Mouse (Mus musculus) neural tube, embryonic 12.5 days (tissue): ENCODE measurements around the gene Oaz3. TPM values are rescaled to one million over a fixed set of nuclear protein-coding genes. Genes with fewer than 3 reads are reported as not detected.

Experiments used
- ATAC-seq: fragments of 200-750 bp; cut with Nextera tagmentation; 2 replicates; pipeline ENCODE4 v1.8.0; 2017; ENCODE audit warnings: low read depth, mild to moderate bottlenecking, moderate TSS enrichment, moderate library complexity; ENCODE audit not compliant: low FRiP score
- H3K27ac ChIP-seq: fragments of 300-500 bp; sonication (generic); 2 replicates; pipeline ENCODE4 v1.5.1; 2016
- H3K27me3 ChIP-seq: fragments of 300-500 bp; sonication (generic); replicated peaks from 2 replicates; pipeline ENCODE4 v1.6.1; 2016; ENCODE audit warnings: mild to moderate bottlenecking
- H3K36me3 ChIP-seq: fragments of 300-500 bp; sonication (generic); 2 replicates; pipeline ENCODE4 v1.6.1; 2016; ENCODE audit warnings: mild to moderate bottlenecking
- H3K4me1 ChIP-seq: fragments of 300-500 bp; sonication (generic); 2 replicates; pipeline ENCODE4 v1.6.1; 2016
- H3K4me2 ChIP-seq: fragments of 300-500 bp; sonication (generic); replicated peaks from 2 replicates; pipeline ENCODE4 v1.6.1; 2016; ENCODE audit warnings: mild to moderate bottlenecking
- H3K4me3 ChIP-seq: fragments of 300-500 bp; sonication (generic); 2 replicates; pipeline ENCODE4 v1.5.1; 2016
- H3K9ac ChIP-seq: fragments of 300-500 bp; sonication (generic); 2 replicates; pipeline ENCODE4 v1.6.1; 2016; ENCODE audit warnings: mild to moderate bottlenecking
- H3K9me3 ChIP-seq: fragments of 300-500 bp; sonication (generic); 2 replicates; pipeline ENCODE4 v1.6.1; 2016; ENCODE audit warnings: mild to moderate bottlenecking
- WGBS: fragments of 180-500 bp; shearing (Covaris S2); methylation state at CpG from one replicate; pipeline ENCODE4 v1.1.7; 2016; 5-methylcytosine and 5-hydroxymethylcytosine counted together
- polyA plus RNA-seq: library from polyadenylated mRNA; unstranded; fragments of >200 nt; fragmentation: Nextera tagmentation; extraction: Ambion mirVana; gene quantifications from 2 replicates; pipeline ENCODE4 v1.2.1, GENCODE M21; 2016

Oaz3 gene
- polyA plus RNA-seq, 1 experiment from 2014 or later: 0.81 TPM

- no peak; the same call in none of the 2 replicates for ATAC-seq
These were observed 44.7 kb downstream of the Oaz3 start for GRCm38 (mm10) chr3:94398943-94399481.

GRCm38 (mm10) chr3:94398217-94398616 lies 45.5 kb downstream of the Oaz3 start, which contains the start of gene Lingo4:
Gene Lingo4 (plus strand): TSS chr3:94398517.
- Histone ChIP-seq H3K9me3 (no peaks in the 10 kb centered on the region), H3K4me3 (peak within 1 kb of the TSS; percentile 31), H3K4me2 (peak within 1 kb of the TSS; percentile 71), H3K4me1 (peaks cover 17% of the 10 kb centered on the region), H3K27me3 (peaks cover 8% of the 10 kb centered on the region; the same call in 1 of the 2 replicates), H3K9ac (peak within 1 kb of the TSS; percentile 45; the same call in 1 of the 2 replicates), H3K36me3 (no peaks in the 10 kb centered on the region), H3K27ac (no peak within 1 kb of the TSS)
- WGBS: 75% methylated on average over 6 of the region's 6 CpGs
- ATAC-seq: no peak

More at GRCm38 (mm10) chr3:94398943-94399481, 44.7 kb downstream of the Oaz3 start:
- H3K9ac ChIP-seq: peak overlapping the region; percentile 45; the same call in 1 of the 2 replicates
- H3K4me2 ChIP-seq: peak overlapping the region; percentile 71
- H3K4me1 ChIP-seq: peaks cover 17% of the 10 kb centered on the region
- H3K36me3 ChIP-seq: no peaks in the 10 kb centered on the region
- peak overlapping the region; percentile 31 for H3K4me3 ChIP-seq
- no peaks in the 10 kb centered on the region for H3K9me3 ChIP-seq
- H3K27ac ChIP-seq: no peak overlapping the region
- WGBS: 1% methylated on average over 20 of the region's 20 CpGs
- peaks cover 8% of the 10 kb centered on the region; the same call in 1 of the 2 replicates for H3K27me3 ChIP-seq

GRCm38 (mm10) chr3:94396851-94397250 lies 46.9 kb downstream of the Oaz3 start:
- no peak overlapping the region for H3K4me3 ChIP-seq
- peaks cover 17% of the 10 kb centered on the region for H3K4me1 ChIP-seq
- peaks cover 8% of the 10 kb centered on the region; the same call in 1 of the 2 replicates for H3K27me3 ChIP-seq
- no peaks in the 10 kb centered on the region for H3K9me3 ChIP-seq
- H3K9ac ChIP-seq: no peak overlapping the region
- WGBS: 89% methylated on average over 4 of the region's 4 CpGs
- no peaks in the 10 kb centered on the region for H3K36me3 ChIP-seq
- H3K27ac ChIP-seq: no peak overlapping the region
- no peak overlapping the region for H3K4me2 ChIP-seq
- no peak for ATAC-seq

DNA sequence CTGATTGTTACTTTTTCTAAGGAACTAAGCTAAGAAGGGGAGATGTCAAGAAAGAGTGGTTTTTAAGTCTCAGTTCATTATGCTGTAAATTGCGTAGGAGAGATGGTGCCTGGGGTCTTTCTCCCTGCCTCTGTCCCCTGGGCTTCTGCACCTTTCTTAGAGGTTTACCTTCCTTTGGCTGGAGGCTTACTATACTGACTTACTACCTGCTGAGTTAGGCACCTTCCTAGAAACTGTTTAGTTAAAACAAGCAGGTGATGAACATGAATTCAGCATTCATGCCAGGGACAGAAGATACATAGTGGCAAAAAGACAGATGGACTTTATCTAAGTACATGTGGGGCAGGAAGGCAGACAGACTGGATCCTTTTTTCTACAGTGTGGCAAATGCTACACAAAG lies 47.4 kb downstream of the Oaz3 start:
- ATAC-seq: no peak
- Histone ChIP-seq H3K27me3 (peaks cover 5% of the 10 kb centered on the region; the same call in 1 of the 2 replicates), H3K4me2 (no peak overlapping the region), H3K4me3 (no peak overlapping the region), H3K9ac (no peak overlapping the region), H3K36me3 (no peaks in the 10 kb centered on the region), H3K9me3 (no peaks in the 10 kb centered on the region), H3K27ac (no peak overlapping the region), H3K4me1 (peaks cover 17% of the 10 kb centered on the region)
- whole genome bisulfite sequencing: 80% methylated on average over 1 of the region's 1 CpGs

DNA sequence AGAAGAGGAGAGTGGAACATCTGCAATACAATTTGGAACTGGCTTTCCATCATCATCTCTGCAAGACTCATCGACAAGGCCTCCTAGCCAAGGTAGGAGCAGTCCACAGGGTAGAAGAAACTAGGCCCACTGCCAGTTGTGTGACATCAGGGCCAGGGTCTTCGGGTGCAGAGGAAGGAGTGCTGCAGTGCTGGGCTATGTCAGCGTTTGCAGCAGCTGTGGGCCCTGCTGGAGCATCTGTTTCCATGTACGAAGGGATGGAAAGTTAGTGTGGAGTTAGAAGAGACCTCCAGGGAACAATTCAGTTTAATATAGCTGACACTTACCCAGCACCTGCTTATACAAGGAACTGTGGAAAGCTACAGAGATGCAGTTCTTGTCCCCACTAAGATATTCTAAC lies 50.7 kb downstream of the Oaz3 start:
- no peak for ATAC-seq
- 75% methylated on average over 4 of the region's 4 CpGs for WGBS
- H3K9ac ChIP-seq: no peak overlapping the region
- H3K27ac ChIP-seq: no peak overlapping the region
- no peak overlapping the region for H3K4me3 ChIP-seq
- no peaks in the 10 kb centered on the region for H3K9me3 ChIP-seq
- peaks cover 5% of the 10 kb centered on the region; the same call in 1 of the 2 replicates for H3K27me3 ChIP-seq
- no peaks in the 10 kb centered on the region for H3K36me3 ChIP-seq
- H3K4me1 ChIP-seq: no peaks in the 10 kb centered on the region
- no peak overlapping the region for H3K4me2 ChIP-seq

- Histone ChIP-seq H3K4me2 (no peak overlapping the region), H3K27me3 (peaks cover 2% of the 10 kb centered on the region; the same call in 1 of the 2 replicates), H3K4me3 (no peak overlapping the region), H3K27ac (no peak overlapping the region), H3K4me1 (no peaks in the 10 kb centered on the region), H3K9ac (no peak overlapping the region), H3K9me3 (no peaks in the 10 kb centered on the region), H3K36me3 (no peaks in the 10 kb centered on the region)
- 87% methylated on average over 2 of the region's 2 CpGs for WGBS
- no peak for ATAC-seq
These were observed 51.6 kb downstream of the Oaz3 start for GRCm38 (mm10) chr3:94392128-94392527.

DNA sequence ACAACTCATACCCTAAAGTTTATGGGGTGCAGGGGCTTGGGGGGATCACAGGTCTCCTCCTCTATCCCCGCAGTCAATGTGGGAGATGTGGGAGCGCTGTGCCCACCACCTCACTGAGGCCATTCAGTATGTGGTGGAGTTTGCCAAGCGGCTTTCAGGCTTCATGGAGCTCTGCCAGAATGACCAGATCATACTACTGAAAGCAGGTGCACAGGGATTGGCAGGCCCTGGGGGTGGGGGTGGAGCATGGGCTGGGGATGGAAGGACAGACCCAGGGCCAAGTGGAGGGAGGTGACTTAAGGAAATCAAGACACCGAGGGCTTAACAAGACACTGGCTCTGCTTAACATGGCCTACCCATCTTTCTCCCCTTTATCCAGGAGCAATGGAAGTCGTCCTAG lies 52.7 kb downstream of the Oaz3 start:
- Histone ChIP-seq H3K27ac (no peak overlapping the region), H3K4me2 (no peak overlapping the region), H3K36me3 (no peaks in the 10 kb centered on the region), H3K27me3 (no peaks in the 10 kb centered on the region), H3K4me1 (no peaks in the 10 kb centered on the region), H3K9ac (no peak overlapping the region), H3K4me3 (no peak overlapping the region), H3K9me3 (no peaks in the 10 kb centered on the region)
- no peak for ATAC-seq
- 86% methylated on average over 5 of the region's 5 CpGs for WGBS

- Histone ChIP-seq H3K36me3 (no peaks in the 10 kb centered on the region), H3K4me3 (no peak overlapping the region), H3K27ac (no peak overlapping the region), H3K27me3 (no peaks in the 10 kb centered on the region), H3K4me1 (no peaks in the 10 kb centered on the region), H3K4me2 (no peak overlapping the region), H3K9me3 (no peaks in the 10 kb centered on the region), H3K9ac (no peak overlapping the region)
- no peak for ATAC-seq
- WGBS: 93% methylated on average over 16 of the region's 16 CpGs
These were observed 54.3 kb downstream of the Oaz3 start for GRCm38 (mm10) chr3:94389420-94389819.

DNA sequence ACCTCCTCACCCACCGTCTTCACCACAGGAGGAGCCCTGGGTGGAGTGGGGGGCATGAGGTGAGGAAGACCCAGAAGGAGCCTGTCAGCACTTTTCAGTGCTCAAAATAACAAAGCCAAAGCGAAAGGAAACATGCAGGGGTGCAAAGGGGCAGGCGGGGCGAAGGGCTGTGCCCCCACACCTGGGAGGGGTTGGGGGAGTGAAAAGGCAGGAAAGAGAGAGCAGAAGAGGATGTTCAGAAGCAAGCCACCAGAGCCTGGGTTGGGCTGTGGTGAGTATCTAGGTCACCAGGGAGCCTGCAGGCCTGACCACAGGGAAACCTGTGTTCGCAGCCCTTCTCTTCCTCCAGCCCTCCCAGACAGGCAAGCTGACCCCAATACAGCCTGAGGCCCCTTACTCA lies 55.7 kb downstream of the Oaz3 start:
- no peak overlapping the region for H3K4me3 ChIP-seq
- H3K9ac ChIP-seq: no peak overlapping the region
- H3K4me1 ChIP-seq: no peaks in the 10 kb centered on the region
- no peak overlapping the region for H3K27ac ChIP-seq
- no peak for ATAC-seq
- H3K27me3 ChIP-seq: no peaks in the 10 kb centered on the region
- no peak overlapping the region for H3K4me2 ChIP-seq
- 83% methylated on average over 5 of the region's 5 CpGs for WGBS
- H3K9me3 ChIP-seq: no peaks in the 10 kb centered on the region
- H3K36me3 ChIP-seq: no peaks in the 10 kb centered on the region

GRCm38 (mm10) chr3:94387391-94387790 lies 56.3 kb downstream of the Oaz3 start:
- ATAC-seq: no peak
- WGBS: 92% methylated on average over 10 of the region's 10 CpGs
- Histone ChIP-seq H3K4me2 (no peak overlapping the region), H3K27me3 (no peaks in the 10 kb centered on the region), H3K9me3 (no peaks in the 10 kb centered on the region), H3K4me3 (no peak overlapping the region), H3K9ac (no peak overlapping the region), H3K27ac (no peak overlapping the region), H3K36me3 (no peaks in the 10 kb centered on the region), H3K4me1 (no peaks in the 10 kb centered on the region)

- no peak overlapping the region for H3K4me2 ChIP-seq
- no peaks in the 10 kb centered on the region for H3K4me1 ChIP-seq
- no peak overlapping the region for H3K27ac ChIP-seq
- H3K36me3 ChIP-seq: no peaks in the 10 kb centered on the region
- no peak overlapping the region for H3K4me3 ChIP-seq
- H3K27me3 ChIP-seq: no peaks in the 10 kb centered on the region
- H3K9ac ChIP-seq: no peak overlapping the region
- no peak for ATAC-seq
- H3K9me3 ChIP-seq: no peaks in the 10 kb centered on the region
- 47% methylated on average over 4 of the region's 4 CpGs for WGBS
These were observed 57.0 kb downstream of the Oaz3 start for GRCm38 (mm10) chr3:94386671-94387070.

DNA sequence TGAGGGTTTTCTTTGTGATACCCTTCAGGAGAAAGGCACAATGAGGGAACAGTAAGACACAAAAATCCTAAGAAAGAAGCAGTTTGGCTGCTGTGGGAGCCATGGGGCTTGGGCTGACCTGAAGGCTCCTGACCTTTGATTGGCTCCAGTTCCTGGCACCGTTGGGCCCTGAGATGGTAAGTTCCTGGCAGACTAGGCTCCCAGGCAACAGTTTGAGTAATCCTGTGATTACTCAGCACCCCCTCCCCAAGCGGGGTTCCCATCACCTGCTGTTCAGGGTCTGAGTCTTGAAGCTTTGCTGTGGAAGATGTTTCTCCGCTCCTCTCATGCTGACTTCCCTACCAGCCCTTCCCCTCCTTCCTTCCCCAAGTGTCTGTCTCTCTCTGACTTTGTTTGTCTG lies 60.2 kb downstream of the Oaz3 start:
- ATAC-seq: no peak
- Histone ChIP-seq H3K36me3 (no peaks in the 10 kb centered on the region), H3K27ac (no peak overlapping the region), H3K9ac (no peak overlapping the region), H3K27me3 (no peaks in the 10 kb centered on the region), H3K4me2 (no peak overlapping the region), H3K9me3 (no peaks in the 10 kb centered on the region), H3K4me1 (no peaks in the 10 kb centered on the region), H3K4me3 (no peak overlapping the region)
- WGBS: 65% methylated on average over 3 of the region's 3 CpGs
